Mouse (Mus musculus) layer of hippocampus, adult 8-10 months (tissue): ENCODE measurements around the gene Kif17. TPM values are rescaled to one million over a fixed set of nuclear protein-coding genes. Genes with fewer than 3 reads are reported as not detected.
A peak's percentile ranks its signal among the peaks of the same experiment; 100 is the strongest.

Experiments
- DNase-seq, 2 experiments: peaks; one replicate each; pipeline ENCODE4 v3.0.0; 2022; ENCODE audit warnings: low spot score in 2 of 2
- total RNA-seq, 4 experiments: library from RNA; stranded (reverse); gene quantifications; 2 replicates each; pipeline ENCODE4 v1.2.4; 2022

The Kif17 gene
- total RNA-seq, 4 experiments from 2014 or later: 20.7 to 27.0 (median 23.2) TPM

- no peak for DNase-seq
Measured at GRCm38 (mm10) chr4:138259482-138259881, 9.2 kb downstream of the Kif17 start.

- DNase-seq: peak; percentile 84 to 86
Measured at GRCm38 (mm10) chr4:138261843-138262681, 11.8 kb downstream of the Kif17 start.

GRCm38 (mm10) chr4:138267869-138268268 is 17.6 kb downstream of the Kif17 start:
- DNase-seq: no peak

- peak; percentile 58 to 64 for DNase-seq
Measured at GRCm38 (mm10) chr4:138272011-138272997, 22.1 kb downstream of the Kif17 start.

- peak in 1 of 2 experiments; percentile 27 for DNase-seq
Measured at GRCm38 (mm10) chr4:138278346-138278745, 28.1 kb downstream of the Kif17 start.

GRCm38 (mm10) chr4:138282834-138283233 is 32.6 kb downstream of the Kif17 start:
- peak; percentile 59 to 72 for DNase-seq

GRCm38 (mm10) chr4:138286411-138286810 is 36.2 kb downstream of the Kif17 start:
- DNase-seq: no peak

- no peak for DNase-seq
Measured at GRCm38 (mm10) chr4:138288691-138289090, 38.5 kb downstream of the Kif17 start.

GRCm38 (mm10) chr4:138292028-138292427 is 41.8 kb downstream of the Kif17 start:
- no peak for DNase-seq

GRCm38 (mm10) chr4:138293261-138293948 is 43.2 kb downstream of the Kif17 start:
- DNase-seq: no peak

- DNase-seq: no peak
Measured at GRCm38 (mm10) chr4:138293949-138294550, 43.8 kb downstream of the Kif17 start.

GRCm38 (mm10) chr4:138301271-138301780 is 51.1 kb downstream of the Kif17 start:
- no peak for DNase-seq

- no peak for DNase-seq
Measured at GRCm38 (mm10) chr4:138303011-138303410, 52.8 kb downstream of the Kif17 start.

- no peak for DNase-seq
Measured at GRCm38 (mm10) chr4:138303742-138304141, 53.5 kb downstream of the Kif17 start.

- DNase-seq: peak; percentile 98
Measured at GRCm38 (mm10) chr4:138304340-138305104, 54.3 kb downstream of the Kif17 start, which contains the start of gene Ddost. Gene Ddost, plus strand, starts transcription at chr4:138304730.

- no peak for DNase-seq
Measured at GRCm38 (mm10) chr4:138307025-138307424, 56.8 kb downstream of the Kif17 start.

- DNase-seq: no peak
Measured at GRCm38 (mm10) chr4:138307739-138308138, 57.5 kb downstream of the Kif17 start.

- no peak for DNase-seq
Measured at GRCm38 (mm10) chr4:138310311-138310910, 60.2 kb downstream of the Kif17 start.

GRCm38 (mm10) chr4:138311595-138311994 is 61.4 kb downstream of the Kif17 start:
- DNase-seq: no peak
